Mouse (Mus musculus): Measurements from ENCODE around the gene Zswim5.

DNA sequence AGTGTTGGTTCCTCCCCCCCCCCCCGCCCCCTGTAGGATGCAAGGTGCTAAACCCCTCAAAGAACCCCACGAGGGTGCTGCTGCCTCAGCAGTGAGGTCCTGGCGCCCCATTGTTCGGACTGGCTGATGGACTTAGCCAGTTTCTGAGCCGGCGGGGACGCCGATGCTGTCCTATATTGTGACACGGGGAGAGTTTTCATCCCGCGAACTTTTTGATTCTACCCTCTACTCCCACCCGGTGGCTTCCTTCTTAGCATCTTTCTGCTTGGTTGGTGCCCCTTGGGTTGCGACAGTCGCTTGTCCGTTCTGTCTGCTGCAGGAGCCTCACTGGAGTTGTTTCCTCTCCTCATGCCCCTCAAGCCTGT is 564 bp upstream of the Zswim5 start:
- no peak for TF ChIP-seq POLR2A (IDR thresholded peaks at IDR 0.05; ENCODE audit: insufficient read depth, low read length)
- TF ChIP-seq EP300 (IDR thresholded peaks at IDR 0.05; ENCODE audit: insufficient read depth, low read depth, low read length) = no peak

All from ES-Bruce4 (cell line).